Mouse (Mus musculus): ENCODE results near the gene Mast4. TPM values are rescaled to one million over a fixed set of nuclear protein-coding genes. Genes with fewer than 3 reads are reported as not detected.

Mast4 gene
- polyA plus RNA-seq, 1 experiment from 2014 or later: 36.9 TPM

DNA sequence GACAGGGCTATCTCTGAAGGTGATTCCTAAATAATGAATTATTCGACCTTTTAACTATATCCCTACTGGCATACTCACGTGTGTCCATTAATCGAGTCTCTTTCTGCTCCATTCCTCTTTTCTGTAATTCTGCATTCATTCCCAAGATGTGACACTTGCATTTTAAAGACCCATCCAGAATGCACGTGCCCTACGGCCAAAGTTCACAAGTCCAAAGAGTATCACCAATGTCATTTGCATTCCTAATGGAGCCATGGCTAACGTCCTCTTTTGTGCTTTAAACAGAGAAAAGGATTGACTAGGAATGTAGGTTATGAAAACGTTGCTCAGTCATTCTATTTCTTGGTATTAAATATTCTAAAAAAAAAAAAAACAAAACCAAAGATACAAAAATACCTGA is 157.4 kb downstream of the Mast4 start:
- H3K4me1 ChIP-seq (ENCODE audit: control insufficient read depth, insufficient read depth, low read length): no peaks in the 10 kb centered on the region
- H3K4me3 ChIP-seq (ENCODE audit: low read length): no peak overlapping the region
- no peak for ATAC-seq (replicated peaks; ENCODE audit: extremely low read depth, insufficient read depth, low FRiP score)
- WGBS: 78% methylated on average over 7 of the region's 7 CpGs
- H3K9ac ChIP-seq (ENCODE audit: low read length): no peak overlapping the region
- no peak overlapping the region for H3K27ac ChIP-seq (ENCODE audit: low read length)
- H3K27me3 ChIP-seq (ENCODE audit: control insufficient read depth, insufficient read depth, low read length): no peaks in the 10 kb centered on the region
- peaks cover 4% of the 10 kb centered on the region; the same call in 1 of the 2 replicates for H3K9me3 ChIP-seq (replicated peaks; ENCODE audit: control insufficient read depth, low read length)
- no peaks in the 10 kb centered on the region for H3K36me3 ChIP-seq (ENCODE audit: control insufficient read depth, insufficient read depth)
- H3K4me2 ChIP-seq (ENCODE audit: low read depth, low read length): no peak overlapping the region

DNA sequence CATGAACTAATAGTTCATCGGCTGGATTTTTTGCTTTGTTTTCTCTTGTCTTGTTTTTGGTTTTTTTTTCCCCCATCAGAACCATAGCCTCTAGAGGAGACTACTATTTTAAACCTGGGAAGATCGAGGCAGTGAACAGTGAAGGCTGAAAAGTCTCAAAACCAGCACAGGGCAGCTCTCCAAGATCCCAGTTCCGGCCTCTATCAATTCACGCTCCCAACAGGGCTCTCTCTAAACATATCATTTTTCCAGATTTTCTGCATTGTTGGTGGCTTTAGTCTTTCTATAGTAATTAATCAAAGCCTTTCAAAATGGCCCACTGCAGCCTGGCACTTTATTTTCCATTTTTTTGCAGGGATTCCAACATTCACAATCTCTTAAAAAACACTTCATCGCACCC is 159.9 kb downstream of the Mast4 start:
- Histone ChIP-seq H3K9me3 (replicated peaks; ENCODE audit: control insufficient read depth, low read length) (no peaks in the 10 kb centered on the region), H3K9ac (ENCODE audit: low read length) (no peak overlapping the region), H3K27ac (ENCODE audit: low read length) (no peak overlapping the region), H3K4me2 (ENCODE audit: low read depth, low read length) (no peak overlapping the region), H3K4me3 (ENCODE audit: low read length) (no peak overlapping the region), H3K4me1 (ENCODE audit: control insufficient read depth, insufficient read depth, low read length) (no peaks in the 10 kb centered on the region), H3K27me3 (ENCODE audit: control insufficient read depth, insufficient read depth, low read length) (no peaks in the 10 kb centered on the region), H3K36me3 (ENCODE audit: control insufficient read depth, insufficient read depth) (no peaks in the 10 kb centered on the region)
- WGBS: 65% methylated on average over 5 of the region's 5 CpGs
- ATAC-seq (replicated peaks; ENCODE audit: extremely low read depth, insufficient read depth, low FRiP score): no peak

DNA sequence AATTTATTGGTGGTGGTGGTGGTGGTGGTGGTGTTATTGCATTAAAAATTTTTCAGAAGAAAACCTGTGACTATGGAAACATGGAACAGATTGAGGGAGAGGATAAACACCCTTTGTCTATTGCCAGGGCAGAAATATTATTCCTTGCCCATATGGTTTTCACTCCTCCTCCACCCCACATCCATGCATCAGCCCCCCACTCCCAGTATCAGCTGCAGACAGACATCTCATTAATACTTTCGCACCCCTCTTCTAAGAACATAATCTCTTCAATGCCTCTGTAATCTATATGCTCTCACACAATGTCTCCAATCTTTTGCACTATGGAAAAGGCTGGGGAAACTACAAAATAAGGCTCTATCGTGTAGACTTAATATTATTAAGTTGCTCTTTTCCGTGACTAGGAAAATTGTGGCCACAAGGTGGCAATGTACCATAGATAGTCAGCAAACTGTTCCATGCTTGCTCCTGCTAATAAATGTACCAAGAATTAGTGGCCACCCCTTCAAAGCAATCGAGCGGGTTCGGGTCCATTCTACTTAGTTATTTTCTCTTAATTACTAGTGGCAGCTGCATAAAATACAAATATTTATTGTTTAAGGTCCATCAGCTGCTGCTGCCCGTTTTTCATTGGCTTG is 160.6 kb downstream of the Mast4 start:
- Histone ChIP-seq H3K4me2 (ENCODE audit: low read depth, low read length) (no peak overlapping the region), H3K27ac (ENCODE audit: low read length) (no peak overlapping the region), H3K36me3 (ENCODE audit: control insufficient read depth, insufficient read depth) (no peaks in the 10 kb centered on the region), H3K9ac (ENCODE audit: low read length) (no peak overlapping the region), H3K4me3 (ENCODE audit: low read length) (no peak overlapping the region), H3K9me3 (replicated peaks; ENCODE audit: control insufficient read depth, low read length) (no peaks in the 10 kb centered on the region), H3K27me3 (ENCODE audit: control insufficient read depth, insufficient read depth, low read length) (no peaks in the 10 kb centered on the region), H3K4me1 (ENCODE audit: control insufficient read depth, insufficient read depth, low read length) (no peaks in the 10 kb centered on the region)
- ATAC-seq (replicated peaks; ENCODE audit: extremely low read depth, insufficient read depth, low FRiP score): no peak
- WGBS: 31% methylated on average over 7 of the region's 7 CpGs

DNA sequence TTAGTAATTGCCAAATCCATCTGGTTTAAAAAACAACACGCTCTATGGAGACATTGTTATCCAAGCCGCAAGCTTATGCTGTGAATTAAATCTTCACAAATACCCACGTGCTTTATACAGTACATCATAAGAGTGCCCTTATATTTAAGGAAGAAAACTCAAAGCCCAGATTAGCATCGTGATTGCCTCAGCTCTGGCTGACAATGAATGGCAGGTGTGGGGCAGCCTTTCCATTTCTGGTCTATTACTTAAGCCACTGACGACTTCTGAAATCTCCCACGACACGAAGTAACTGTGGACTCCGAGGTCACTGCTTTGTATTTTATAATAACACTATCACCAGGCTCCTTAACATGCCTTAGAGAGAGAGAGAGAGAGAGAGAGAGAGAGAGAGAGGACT is 182.4 kb downstream of the Mast4 start:
- H3K27me3 ChIP-seq (ENCODE audit: control insufficient read depth, insufficient read depth, low read length): no peaks in the 10 kb centered on the region
- H3K9ac ChIP-seq (ENCODE audit: low read length): no peak overlapping the region
- no peak for ATAC-seq (replicated peaks; ENCODE audit: extremely low read depth, insufficient read depth, low FRiP score)
- no peak overlapping the region for H3K4me3 ChIP-seq (ENCODE audit: low read length)
- peaks cover 6% of the 10 kb centered on the region; the same call in 1 of the 2 replicates for H3K4me1 ChIP-seq (ENCODE audit: control insufficient read depth, insufficient read depth, low read length)
- no peak overlapping the region for H3K4me2 ChIP-seq (ENCODE audit: low read depth, low read length)
- no peak overlapping the region for H3K27ac ChIP-seq (ENCODE audit: low read length)
- H3K9me3 ChIP-seq (replicated peaks; ENCODE audit: control insufficient read depth, low read length): no peaks in the 10 kb centered on the region
- 62% methylated on average over 8 of the region's 8 CpGs for WGBS
- H3K36me3 ChIP-seq (ENCODE audit: control insufficient read depth, insufficient read depth): no peaks in the 10 kb centered on the region

DNA sequence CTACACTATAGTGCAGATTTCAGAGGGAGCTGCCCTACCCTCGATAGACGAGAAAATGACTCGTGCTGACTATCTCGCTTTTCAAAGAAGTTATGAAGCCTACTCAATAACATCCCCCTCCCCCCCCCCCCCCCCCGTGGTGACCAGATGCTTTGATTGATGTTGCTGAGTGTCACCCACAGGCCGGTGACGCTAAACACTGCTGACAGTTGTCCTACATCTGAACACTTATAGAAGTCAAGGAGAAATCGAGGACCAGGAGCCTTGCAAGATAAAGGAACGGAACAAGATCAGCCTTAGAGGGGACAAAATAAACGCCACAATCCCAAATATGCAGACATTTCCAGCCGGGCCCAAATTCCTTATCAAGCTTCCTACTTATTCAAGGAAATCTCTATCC is 183.1 kb downstream of the Mast4 start:
- no peaks in the 10 kb centered on the region for H3K9me3 ChIP-seq (replicated peaks; ENCODE audit: control insufficient read depth, low read length)
- H3K27me3 ChIP-seq (ENCODE audit: control insufficient read depth, insufficient read depth, low read length): no peaks in the 10 kb centered on the region
- H3K4me3 ChIP-seq (ENCODE audit: low read length): no peak overlapping the region
- H3K4me2 ChIP-seq (ENCODE audit: low read depth, low read length): no peak overlapping the region
- no peak for ATAC-seq (replicated peaks; ENCODE audit: extremely low read depth, insufficient read depth, low FRiP score)
- WGBS: 19% methylated on average over 11 of the region's 11 CpGs
- H3K4me1 ChIP-seq (ENCODE audit: control insufficient read depth, insufficient read depth, low read length): peaks cover 6% of the 10 kb centered on the region; the same call in 1 of the 2 replicates
- no peak overlapping the region for H3K27ac ChIP-seq (ENCODE audit: low read length)
- H3K36me3 ChIP-seq (ENCODE audit: control insufficient read depth, insufficient read depth): no peaks in the 10 kb centered on the region
- H3K9ac ChIP-seq (ENCODE audit: low read length): no peak overlapping the region

DNA sequence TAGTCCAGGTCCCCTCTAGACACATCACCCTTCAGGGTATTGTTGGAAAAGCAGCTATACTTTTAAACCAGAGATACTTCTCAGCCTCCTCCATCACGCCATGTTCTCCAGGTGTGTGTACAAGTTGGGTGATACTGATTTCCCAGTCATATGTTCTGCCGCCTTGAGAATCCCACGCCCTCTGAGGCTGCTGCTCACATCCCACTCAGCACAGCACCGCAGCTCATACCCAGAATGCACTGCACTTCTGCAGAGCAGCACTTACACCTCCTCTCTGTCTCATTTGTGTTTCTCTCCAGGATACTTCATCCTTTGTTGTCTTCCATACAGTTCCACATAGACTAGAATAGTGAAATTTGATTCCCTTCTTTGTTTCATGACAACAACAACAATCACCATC is 183.6 kb downstream of the Mast4 start:
- Histone ChIP-seq H3K4me1 (ENCODE audit: control insufficient read depth, insufficient read depth, low read length) (peaks cover 6% of the 10 kb centered on the region; the same call in 1 of the 2 replicates), H3K4me2 (ENCODE audit: low read depth, low read length) (no peak overlapping the region), H3K4me3 (ENCODE audit: low read length) (no peak overlapping the region), H3K9me3 (replicated peaks; ENCODE audit: control insufficient read depth, low read length) (no peaks in the 10 kb centered on the region), H3K27me3 (ENCODE audit: control insufficient read depth, insufficient read depth, low read length) (no peaks in the 10 kb centered on the region), H3K9ac (ENCODE audit: low read length) (no peak overlapping the region), H3K27ac (ENCODE audit: low read length) (no peak overlapping the region), H3K36me3 (ENCODE audit: control insufficient read depth, insufficient read depth) (no peaks in the 10 kb centered on the region)
- 88% methylated on average over 4 of the region's 4 CpGs for WGBS
- no peak for ATAC-seq (replicated peaks; ENCODE audit: extremely low read depth, insufficient read depth, low FRiP score)

DNA sequence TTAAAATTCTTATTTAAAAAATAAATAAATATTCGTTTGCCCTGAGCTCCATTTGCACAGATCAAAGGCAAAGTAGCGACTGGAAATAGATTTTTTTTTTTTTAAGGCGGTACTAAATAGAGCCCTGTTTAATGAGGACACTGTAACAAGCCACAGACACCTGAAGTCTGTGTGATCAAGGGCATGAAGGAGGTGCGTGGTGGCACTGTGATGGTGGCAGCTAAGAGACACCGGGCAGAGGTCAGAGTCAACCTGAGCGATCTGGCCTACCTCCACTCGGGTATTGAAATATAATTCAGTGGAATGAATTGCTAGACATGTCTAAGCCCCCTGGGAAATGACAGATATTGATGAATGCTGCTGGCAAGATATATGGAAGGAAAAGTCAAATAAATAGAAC is 184.9 kb downstream of the Mast4 start:
- ATAC-seq (replicated peaks; ENCODE audit: extremely low read depth, insufficient read depth, low FRiP score): no peak
- 82% methylated on average over 7 of the region's 7 CpGs for WGBS

DNA sequence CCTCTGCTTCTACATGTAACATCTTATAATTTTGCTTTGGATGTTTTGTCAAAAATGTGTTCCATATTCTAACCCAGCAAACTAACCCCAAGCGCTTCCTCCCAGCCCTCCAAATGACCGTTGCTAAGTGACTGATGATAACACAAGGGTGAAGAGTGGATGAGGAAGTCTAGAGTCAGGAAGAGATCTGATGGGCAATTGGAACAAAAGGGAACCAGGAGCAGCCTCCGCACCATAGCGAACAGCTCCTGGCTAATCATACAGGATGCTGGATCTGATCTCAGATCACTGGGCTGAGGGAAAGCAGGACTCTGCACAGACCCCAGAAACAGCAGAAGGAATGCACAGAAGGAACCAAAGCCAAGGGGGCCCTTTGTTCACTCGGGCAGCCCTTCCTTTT is 190.0 kb downstream of the Mast4 start:
- no peak for ATAC-seq (replicated peaks; ENCODE audit: extremely low read depth, insufficient read depth, low FRiP score)
- H3K9ac ChIP-seq (ENCODE audit: low read length): no peak overlapping the region
- no peaks in the 10 kb centered on the region for H3K36me3 ChIP-seq (ENCODE audit: control insufficient read depth, insufficient read depth)
- no peak overlapping the region for H3K4me3 ChIP-seq (ENCODE audit: low read length)
- no peaks in the 10 kb centered on the region for H3K9me3 ChIP-seq (replicated peaks; ENCODE audit: control insufficient read depth, low read length)
- no peaks in the 10 kb centered on the region for H3K27me3 ChIP-seq (ENCODE audit: control insufficient read depth, insufficient read depth, low read length)
- H3K27ac ChIP-seq (ENCODE audit: low read length): no peak overlapping the region
- 18% methylated on average over 5 of the region's 5 CpGs for WGBS
- no peak overlapping the region for H3K4me2 ChIP-seq (ENCODE audit: low read depth, low read length)
- H3K4me1 ChIP-seq (ENCODE audit: control insufficient read depth, insufficient read depth, low read length): peaks cover 10% of the 10 kb centered on the region

More for the DNA sequence above, 184.9 kb downstream of the Mast4 start:
- H3K4me3 ChIP-seq (ENCODE audit: low read length): no peak overlapping the region
- H3K9ac ChIP-seq (ENCODE audit: low read length): no peak overlapping the region
- H3K4me1 ChIP-seq (ENCODE audit: control insufficient read depth, insufficient read depth, low read length): peaks cover 12% of the 10 kb centered on the region
- no peaks in the 10 kb centered on the region for H3K9me3 ChIP-seq (replicated peaks; ENCODE audit: control insufficient read depth, low read length)
- H3K36me3 ChIP-seq (ENCODE audit: control insufficient read depth, insufficient read depth): no peaks in the 10 kb centered on the region
- no peaks in the 10 kb centered on the region for H3K27me3 ChIP-seq (ENCODE audit: control insufficient read depth, insufficient read depth, low read length)
- no peak overlapping the region for H3K4me2 ChIP-seq (ENCODE audit: low read depth, low read length)
- no peak overlapping the region for H3K27ac ChIP-seq (ENCODE audit: low read length)

DNA sequence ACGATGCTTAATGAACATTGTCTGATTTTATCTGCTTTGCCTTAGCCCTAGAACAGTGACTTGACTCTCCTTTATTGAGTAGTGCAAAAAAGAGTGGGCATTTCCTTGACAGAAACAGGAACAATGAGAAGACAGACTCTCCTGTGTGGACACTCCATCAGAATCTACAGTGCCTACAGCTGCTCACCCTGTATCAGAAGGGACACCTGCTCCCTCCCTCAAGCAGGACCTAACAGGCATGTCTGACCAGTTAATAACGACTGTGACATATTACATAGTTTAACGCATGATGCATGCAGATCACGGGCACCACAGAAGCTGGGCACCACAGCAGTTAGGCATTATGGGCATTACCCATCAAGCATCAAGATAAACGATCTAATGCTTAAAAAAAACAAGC is 193.0 kb downstream of the Mast4 start:
- H3K9me3 ChIP-seq (replicated peaks; ENCODE audit: control insufficient read depth, low read length): no peaks in the 10 kb centered on the region
- no peak overlapping the region for H3K27ac ChIP-seq (ENCODE audit: low read length)
- H3K36me3 ChIP-seq (ENCODE audit: control insufficient read depth, insufficient read depth): no peaks in the 10 kb centered on the region
- H3K4me2 ChIP-seq (ENCODE audit: low read depth, low read length): no peak overlapping the region
- 80% methylated on average over 5 of the region's 5 CpGs for WGBS
- H3K9ac ChIP-seq (ENCODE audit: low read length): no peak overlapping the region
- H3K4me3 ChIP-seq (ENCODE audit: low read length): no peak overlapping the region
- ATAC-seq (replicated peaks; ENCODE audit: extremely low read depth, insufficient read depth, low FRiP score): no peak
- H3K4me1 ChIP-seq (ENCODE audit: control insufficient read depth, insufficient read depth, low read length): peaks cover 20% of the 10 kb centered on the region
- no peaks in the 10 kb centered on the region for H3K27me3 ChIP-seq (ENCODE audit: control insufficient read depth, insufficient read depth, low read length)

Data from heart, embryonic 16.5 days (tissue).